Mouse (Mus musculus) urinary bladder, postnatal 14 days (tissue): ENCODE data around the gene Dusp14.

Experiments
- DNase-seq: peaks from one replicate; pipeline ENCODE4 v3.0.0; 2021; ENCODE audit warnings: low spot score

The Dusp14 gene

DNA sequence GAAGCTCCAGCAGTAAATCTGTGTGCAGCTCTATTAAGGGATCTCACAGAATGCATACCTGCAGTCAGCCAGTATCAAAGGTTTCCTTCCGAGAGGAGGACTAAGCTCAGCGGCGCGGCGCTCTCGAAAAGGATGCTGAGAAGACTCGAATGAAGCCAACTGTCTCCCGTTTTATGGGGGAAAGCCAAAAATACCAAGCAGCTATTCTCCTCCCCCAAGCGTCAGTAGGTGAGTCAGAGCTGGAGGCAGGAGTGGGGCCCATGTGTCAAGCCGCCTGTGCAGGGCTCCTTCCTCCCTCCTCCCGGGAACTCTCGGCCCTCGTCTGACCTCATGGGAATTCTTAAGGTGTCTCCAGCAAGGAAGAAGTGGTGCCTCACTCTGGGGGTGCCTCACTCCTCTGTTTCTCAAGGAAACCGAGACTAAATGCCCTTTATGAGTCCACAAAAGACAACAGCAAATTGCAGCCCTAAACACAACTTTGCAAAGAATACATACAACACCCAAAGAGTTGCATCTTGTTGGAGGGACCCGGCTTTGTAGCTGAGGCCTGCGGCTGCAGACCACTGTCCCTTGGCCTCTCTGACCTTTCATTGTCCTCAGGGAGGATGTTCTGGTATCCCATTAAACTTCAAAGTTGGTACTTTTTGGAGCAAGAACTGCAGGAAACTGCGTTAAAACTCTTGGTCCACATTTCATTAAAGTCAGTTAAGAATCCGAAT, 2.0 kb downstream of the Dusp14 start:
- DNase-seq, result peak; percentile 69

DNA sequence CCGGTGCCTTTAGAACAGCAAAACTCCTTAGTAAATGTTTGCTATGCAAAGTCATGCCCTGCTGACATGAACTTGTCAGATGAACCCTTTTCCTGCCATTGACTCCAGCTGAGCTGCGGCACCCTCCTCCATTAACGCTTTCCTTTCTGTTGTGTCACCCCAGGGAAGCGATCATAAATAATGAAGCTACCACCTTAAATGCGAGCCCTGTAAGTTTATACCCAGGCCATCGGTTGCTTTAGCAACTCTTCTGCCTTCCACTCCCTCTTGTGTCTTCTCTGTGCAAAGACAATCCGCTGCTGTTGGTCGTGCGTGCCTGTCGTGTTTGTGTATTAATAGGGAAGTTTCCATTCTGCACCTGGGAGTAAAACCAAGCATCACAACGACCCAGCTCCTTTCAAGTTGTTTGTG, 3.0 kb downstream of the Dusp14 start:
- DNase-seq, result no peak

DNA sequence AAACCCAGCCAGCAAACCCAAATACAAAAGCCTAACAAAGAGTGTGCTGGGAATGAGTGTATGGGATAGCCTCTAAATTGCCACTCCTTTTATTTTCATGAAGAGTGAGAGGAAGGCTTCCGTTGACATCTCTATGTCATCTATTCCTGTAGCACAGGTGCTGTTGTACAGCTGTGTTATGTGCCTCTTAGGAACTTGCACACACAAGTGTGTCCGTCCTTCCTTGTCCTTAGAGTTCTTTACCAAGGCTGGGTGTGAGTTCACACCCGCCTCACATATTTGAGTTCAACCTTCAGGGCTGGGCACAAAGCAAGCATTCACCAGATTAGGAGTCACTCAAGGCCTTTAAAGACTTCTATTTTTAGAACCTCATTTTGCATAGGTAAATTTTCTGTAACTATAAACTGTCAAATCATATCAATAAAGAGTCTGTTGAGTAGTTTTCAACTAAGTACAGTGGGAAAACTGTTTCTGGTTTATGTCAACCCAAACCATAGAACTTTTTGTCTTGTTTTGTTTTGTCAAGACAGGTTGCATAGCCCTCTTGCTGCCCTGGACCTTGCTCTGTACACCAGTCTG, 5.3 kb downstream of the Dusp14 start:
- DNase-seq, result no peak

DNA sequence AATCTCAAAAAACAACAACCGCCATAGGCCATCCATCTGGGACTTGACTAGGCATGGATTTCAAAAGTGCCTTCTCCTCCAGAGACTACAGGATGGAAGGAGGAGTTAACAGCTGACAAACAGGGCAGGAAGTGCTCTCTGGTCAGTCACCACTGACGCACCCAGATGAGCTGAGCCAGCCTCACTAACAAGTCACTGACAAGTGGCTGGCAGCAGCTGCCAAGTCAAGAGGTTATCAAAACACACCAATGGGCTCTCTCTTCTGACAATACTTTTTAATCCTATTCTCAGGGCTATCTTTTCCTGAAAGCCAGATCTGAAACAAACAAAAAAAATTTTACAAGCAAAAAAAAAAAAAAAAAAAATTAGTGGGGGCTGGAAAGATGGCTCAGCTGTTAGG, 6.3 kb downstream of the Dusp14 start:
- DNase-seq, result no peak

DNA sequence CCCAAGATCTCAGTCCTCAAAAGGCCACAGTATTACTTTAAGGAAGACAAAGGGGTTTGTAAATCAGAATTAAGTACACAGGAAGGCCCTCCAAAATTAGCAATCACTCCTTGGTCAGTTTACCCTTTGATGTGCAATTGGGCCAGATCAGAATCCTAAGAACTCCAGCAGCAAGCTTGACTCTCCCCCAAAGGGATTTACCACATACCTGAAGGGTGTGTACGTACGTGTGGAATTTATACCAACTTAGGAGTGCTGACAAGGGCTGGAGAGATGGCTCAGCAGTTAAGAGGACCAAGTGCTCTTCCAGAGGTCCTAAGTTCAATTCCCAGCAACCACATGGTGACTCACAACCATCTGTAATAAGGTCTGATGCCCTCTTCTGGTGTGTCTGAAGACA, 7.2 kb downstream of the Dusp14 start:
- DNase-seq, result no peak

DNA sequence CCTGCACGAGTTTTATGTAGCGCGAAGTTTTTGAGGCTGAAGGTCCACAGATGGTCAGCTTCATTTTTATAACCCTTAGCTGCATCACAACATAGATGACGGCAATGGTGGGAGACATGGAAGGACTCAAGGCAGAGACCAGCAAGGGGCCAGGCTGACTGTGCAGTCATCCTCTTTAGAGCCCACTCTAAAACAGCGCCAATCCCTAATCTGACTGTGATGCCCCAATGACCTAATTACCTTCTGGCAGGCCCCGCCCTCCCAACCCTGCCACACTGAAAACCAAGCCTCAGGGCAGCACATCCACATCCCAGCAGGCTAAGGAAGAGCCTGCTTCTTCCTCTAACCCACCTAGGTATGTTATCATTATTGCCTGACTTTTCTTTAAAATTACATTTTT, 8.4 kb downstream of the Dusp14 start:
- DNase-seq, result no peak

DNA sequence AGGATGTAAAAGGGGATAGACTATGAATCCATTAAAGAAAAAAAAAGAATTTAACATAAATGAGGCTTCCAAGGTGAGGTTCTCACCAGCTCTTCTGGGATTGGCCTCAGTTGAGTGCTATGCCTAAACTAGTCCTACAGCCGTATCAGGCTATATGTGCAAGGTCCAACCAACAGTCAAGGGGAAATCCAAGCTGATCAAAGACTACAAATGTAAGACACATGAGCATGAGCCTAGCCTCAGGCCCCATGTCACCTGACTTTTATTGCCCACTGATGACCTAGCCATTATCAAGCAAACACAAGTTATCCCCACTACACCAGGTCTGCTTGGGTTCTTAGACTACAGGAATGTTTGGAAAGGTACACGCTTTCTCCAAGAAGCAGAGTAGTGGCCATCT, 9.3 kb downstream of the Dusp14 start:
- no peak for DNase-seq

DNA sequence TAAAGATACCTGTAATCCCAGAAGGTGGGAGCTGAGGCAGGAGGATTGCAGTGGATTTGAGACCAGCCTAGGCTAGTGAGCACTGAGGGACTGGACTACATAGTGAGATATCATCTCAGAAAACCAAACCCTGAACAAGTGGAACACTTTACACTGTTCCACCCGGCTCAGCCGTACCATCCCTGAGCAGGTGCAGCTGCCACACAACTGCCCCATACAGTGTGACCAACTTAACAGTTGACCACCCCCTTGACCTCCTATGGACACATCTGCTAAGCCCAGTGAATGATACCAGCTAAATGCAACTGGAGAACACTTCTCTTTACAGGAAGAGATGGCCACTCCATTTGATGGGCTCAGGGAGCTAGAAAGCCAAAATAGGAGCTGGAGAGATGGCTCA, 11.6 kb downstream of the Dusp14 start:
- no peak for DNase-seq

DNA sequence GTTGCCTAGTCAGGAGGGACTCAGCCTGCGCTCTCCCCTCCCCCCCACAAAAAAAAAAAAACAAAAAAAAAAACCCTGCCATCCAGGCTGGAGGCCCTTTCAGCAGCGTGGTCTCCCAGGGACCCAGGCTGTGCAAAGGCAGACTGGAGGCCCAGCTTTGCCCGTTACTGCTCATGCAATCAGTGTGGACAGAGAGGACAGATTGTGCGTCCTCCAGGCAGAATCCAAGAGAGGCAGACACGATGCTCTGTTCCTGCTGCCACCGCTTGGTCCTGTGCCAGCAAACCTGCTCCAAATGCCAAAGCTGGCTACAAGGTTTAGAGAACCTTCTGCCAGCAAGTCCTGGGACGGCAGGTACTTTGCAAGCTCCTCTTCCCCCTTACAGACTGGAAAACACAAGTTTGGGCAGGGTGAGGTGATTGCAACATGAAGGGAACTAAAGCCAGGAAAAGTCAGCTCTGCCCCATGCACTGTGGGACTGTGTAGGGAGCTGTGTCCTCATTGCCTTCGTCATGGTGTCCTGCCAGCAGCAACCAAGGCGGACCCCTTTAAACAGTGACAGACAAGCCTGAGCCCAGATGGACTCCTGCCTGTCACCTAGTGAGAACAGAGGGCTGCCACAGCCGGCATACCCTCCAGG, 15.4 kb downstream of the Dusp14 start:
- DNase-seq, result peak; percentile 55

DNA sequence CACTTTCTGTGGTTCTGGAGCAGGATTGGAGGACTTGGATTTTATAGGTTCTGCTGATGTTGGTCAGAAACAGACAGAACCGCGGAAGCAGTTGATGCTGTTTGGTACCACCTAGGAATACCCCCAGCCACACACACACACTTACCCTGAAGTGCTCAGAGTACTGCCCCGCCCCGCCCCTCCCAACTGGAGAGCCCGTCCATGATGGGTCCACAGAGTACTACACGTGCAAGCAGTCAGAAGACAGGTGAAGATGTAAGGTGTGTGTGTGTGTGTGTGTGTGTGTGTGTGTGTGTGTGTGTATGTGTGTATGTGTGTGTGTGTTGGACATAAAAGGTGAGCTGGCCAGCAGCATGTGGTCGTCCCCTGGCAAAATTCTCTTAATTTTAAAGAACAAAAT, 16.0 kb downstream of the Dusp14 start:
- DNase-seq, result no peak

DNA sequence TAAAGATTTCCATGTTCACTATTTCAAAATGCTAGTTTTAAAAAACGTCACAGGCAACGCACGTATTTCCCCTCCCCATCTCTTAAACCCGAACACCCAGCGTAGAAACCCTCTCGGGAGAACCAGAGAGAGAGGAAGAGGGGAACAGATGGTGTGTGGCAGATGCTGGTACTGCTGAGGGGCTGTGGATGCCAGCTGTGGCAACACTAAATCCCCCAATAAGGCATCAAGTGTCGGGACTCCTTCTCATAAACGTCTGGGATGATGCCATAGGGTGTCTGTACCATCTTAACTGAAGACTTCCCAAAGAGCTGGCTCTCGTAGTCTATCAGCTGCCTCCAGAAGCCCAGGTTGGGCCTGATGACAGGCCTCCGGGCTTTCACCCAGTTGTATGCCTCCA, 20.6 kb downstream of the Dusp14 start:
- no peak for DNase-seq

DNA sequence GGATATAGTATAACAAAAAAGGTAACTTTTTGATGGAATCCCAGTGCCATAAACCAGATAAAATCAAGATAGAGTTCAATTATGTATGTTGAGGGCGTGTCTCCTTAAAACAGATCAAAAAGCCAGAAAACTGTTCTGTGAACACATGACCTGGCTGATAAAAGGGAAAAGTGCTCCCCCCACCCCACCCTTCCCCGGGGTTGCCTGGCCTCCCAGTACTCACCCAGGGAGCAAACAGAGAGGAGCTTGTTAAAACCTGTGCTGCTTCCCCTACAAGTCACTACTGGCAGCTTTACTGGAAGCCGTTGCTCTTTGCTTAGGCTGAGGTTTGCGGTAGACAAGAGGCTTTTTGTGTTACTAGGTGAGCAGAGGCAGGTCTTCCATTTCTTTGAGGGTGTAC, 21.8 kb downstream of the Dusp14 start:
- peak; percentile 60 for DNase-seq

DNA sequence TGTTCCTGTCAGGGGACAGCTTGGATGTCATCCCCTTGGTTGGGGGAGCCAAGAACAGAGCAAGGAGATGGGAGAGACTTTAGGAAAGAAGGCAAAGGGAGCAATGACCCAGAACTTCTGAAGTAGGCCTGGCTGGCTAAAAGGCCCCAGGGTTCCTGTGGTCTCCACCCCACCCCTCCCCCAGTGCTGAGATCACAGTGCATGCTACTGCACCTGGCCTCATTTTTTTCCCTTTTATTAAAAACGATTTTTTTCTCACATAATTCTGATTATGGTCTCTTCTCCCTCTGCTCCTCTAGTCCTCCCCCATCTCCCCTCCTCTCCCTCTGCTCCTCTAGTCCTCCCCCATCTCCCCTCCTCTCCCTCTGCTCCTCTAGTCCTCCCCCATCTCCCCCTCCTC, 24.1 kb downstream of the Dusp14 start:
- no peak for DNase-seq

DNA sequence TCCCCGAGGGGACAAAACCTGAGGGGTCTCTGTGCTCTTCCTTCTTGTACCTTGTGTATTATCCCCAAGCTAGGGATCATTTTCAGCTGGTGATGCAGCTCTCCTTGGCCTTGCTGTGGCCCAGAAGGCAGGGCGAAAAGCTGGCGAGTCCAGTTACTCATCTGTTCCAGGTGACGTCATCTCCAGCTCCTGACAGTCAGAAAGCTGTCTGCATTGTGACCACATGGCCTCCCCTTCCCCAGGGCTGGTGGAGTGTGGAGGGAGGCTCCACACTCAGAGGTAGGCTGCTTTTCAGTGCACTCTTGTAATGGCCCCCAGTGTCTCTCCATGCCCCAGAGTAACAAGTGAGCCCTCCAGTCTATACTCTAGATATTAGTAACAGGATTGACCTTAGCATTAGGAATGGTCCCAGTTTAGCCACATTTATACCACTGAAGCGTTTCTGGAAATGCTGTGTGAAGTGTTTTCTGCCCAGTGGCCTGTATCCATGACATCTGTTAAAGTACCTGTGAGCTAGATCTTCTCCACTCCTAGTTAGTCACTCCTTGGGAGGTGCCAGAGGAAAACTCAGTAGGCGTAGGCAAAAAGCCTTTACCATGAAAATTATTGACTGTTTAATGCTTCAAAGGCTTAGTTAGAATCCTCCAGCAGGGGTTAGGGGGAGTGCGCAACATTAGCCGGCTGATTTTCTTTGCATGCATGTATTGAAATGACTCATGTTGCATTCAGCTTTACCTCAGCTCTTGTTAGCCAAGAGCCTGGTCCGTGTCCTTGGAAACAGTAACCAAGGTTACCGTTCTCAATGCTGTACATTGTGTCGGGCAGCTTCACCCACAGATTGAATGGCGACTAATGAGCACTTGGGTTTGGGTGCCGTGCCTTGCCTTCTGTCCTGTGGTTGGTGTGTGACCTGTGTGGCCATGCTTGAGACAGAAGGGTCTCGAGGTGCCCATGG, 26.0 kb downstream of the Dusp14 start:
- DNase-seq, result no peak

DNA sequence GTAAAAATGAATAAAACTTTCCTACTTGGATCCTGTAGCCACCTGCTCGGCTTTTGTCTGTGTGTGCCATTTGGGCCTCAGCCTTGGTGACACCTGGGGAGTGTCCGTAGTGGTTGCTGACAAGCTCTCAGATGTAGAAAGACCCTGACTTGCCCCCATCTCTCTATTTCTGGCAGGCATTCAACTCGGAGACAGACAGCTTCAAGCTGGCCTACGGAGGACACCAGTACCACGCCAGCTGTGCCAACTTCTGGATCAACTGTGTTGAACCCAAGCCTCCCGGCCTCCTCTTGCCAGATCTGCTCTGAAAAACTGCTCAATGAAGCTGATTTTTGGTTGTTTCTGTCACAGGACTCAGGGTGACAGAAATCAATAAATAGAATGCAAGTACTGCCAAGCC, 28.4 kb downstream of the Dusp14 start:
- no peak for DNase-seq

DNA sequence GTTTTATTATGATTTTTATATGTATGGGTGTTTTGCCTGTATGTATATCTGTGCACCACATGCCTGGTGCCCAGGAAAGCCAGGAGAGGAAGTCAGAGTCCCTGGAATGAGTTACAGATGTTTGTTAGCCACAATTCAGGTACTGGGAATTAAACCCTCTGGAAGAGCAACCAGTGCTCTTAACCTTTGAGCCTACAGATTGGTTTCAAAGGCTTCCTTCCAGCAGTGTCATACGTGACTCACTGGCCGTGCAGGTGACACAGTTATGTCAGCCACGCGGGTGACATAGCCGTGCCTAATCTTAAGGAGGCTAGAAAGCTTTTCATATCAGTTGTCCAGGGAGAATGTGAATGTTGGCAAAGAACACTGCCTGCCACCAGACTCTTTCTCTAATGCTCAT, 35.4 kb downstream of the Dusp14 start:
- no peak for DNase-seq

DNA sequence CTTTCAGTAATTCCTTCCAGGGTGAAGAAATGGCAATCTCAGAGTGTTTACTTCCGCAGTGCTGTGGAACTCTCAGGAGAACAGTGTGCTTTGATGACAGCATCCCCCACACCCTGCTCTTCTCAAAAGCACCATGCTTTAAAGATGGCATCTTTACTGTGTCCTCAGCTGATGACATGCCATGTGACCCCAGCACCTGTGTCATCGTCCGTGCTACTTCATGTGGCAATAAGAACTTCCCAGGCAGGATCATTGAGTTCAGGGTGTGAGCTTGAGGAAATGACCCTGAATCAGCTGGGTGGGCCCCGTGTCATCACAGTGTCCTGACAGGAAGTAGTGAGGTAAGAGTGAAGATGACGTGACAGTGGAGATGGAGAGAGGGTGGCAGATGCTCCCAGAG, 36.5 kb downstream of the Dusp14 start:
- no peak for DNase-seq

DNA sequence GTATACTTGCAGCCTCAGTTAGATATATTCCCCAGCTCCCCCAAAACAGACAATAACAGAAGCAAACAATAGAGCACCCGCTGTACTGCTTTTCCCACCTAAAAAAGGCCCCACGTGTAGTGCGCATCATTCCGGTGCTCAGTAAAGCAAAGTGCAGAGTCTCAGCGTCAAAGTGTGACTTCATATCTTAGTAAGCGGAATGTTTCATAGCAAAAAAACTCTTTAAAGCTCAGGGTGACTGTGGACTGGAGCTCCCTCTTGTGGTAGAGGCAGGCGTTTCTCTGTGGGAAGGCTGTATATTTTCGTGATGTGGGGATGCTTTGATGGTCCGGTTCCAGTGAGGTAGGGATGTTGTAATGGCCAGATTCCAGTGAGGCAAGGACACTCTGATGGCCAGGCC, 37.1 kb downstream of the Dusp14 start:
- DNase-seq, result peak; percentile 64

DNA sequence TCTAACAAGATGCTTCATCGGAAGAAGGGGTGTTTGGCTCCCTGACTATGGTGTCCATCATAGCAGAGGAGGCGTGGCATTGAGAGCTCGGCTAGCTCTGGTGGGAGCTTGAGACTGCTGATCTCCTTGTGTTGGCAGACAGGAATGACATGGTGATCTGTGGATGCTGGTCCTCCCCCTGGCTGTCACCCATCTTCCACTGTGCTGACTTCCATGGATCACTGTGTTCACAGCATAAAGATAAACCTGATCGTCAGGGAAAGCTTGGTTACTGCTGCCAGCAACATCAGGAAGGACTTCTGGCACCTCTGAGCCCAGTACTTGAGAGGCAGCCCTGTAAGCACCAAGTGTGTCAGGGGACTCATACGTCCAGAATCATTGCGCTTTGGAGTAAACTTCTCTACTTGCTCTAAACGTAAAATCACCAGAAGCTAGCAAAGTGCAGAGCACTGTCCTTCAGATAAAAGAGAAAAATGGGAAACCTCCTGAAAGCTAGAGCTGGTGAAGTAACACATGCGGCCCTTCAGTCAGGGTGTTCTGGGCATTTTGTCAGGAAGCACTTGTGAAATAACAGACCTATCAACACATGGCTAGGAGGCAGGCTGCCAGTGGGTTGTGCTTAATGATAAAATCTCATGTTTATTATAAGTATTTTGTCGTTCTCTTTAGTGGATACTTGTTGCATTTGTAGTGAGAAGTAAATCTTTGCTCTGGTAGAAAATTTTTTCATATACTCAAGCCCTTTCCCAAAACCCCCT, 40.6 kb downstream of the Dusp14 start:
- peak; percentile 73 for DNase-seq

DNA sequence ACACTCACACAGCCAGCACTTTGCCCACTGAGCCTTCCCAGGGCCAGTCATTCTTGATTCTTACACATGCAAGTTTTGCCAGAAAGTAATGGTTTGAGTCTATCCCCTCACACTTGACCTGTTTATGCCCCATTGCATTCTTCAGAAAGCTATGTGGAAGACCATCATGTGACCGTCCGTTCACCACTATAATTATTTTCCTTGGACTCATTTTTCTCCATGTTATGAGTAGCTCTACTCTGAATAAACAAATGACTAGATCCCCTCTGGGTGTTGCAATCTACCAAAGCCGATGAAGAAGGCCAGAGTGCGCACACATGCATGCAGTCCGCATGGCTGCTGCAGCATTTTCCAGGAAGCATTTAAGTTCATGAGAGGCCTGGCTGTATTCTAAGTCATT, 41.8 kb downstream of the Dusp14 start:
- DNase-seq, result no peak

DNA sequence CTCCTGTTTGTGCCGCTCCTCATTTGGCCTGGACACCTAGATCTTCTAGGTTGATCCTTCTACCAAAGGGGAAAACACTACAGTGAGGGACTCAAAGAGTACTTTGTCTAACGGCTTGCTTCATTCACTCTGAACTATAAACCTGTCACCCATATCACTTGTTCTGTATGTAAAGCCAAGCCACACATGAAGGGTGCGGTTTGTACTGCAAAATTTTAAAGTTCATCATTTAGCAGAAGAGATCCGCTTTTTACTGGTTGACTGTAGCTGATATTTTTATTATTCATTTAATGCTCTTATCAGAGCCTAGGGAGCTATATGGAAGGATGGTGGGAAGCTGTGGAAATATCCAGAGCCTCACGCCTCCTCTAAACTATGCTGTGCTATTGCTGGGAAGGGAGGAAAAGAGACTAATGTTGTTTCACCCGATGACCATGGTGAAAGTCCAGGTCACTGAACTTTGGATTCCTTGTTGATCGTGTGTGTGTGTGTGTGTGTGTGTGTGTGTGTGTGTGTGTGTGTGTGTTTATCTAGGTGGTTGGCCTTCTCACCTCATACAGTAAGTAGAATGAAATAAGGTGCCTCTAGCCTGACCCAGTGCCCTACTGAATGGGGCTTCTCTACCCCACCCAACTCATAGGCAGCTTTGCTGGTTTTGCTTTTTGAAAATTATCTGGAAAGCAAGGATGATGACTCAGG, 52.1 kb downstream of the Dusp14 start:
- no peak for DNase-seq
